Mouse (Mus musculus): ENCODE results near the gene Sema6d. TPM values are rescaled to one million over a fixed set of nuclear protein-coding genes. Genes with fewer than 3 reads are reported as not detected.
A peak's percentile ranks its signal among the peaks of the same experiment; 100 is the strongest.

Gene Sema6d
- polyA plus RNA-seq, 1 experiment: 0.60 TPM

DNA sequence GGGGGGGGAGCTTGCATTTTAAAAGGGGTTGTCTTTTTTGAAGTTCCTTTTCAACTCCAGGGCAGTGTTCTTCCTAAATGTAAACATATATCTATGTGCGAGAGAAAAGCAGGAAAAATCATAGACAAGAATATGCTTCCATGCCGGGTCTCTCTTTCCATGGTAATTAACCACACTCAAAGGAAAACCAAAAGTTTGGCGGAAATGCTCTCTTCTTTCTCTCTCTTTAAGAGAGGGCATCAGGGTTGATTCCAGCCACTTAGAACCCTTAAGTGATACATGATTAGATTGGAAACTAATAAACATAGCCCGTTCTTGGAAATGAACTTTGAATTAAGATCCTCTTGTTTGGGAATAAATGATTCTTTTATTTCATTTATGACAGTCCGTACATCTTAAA, 519.2 kb downstream of the Sema6d start:
- Histone ChIP-seq H3K4me3 (ENCODE audit: low read depth, low read length) (no peak overlapping the region), H3K4me1 (ENCODE audit: control insufficient read depth, insufficient read depth, low read length) (no peaks in the 10 kb centered on the region), H3K27me3 (ENCODE audit: control insufficient read depth, insufficient read depth, low read length, poor library complexity, severe bottlenecking) (peaks cover 11% of the 10 kb centered on the region), H3K9me3 (replicated peaks; ENCODE audit: control insufficient read depth, insufficient read depth, low read length, poor library complexity, severe bottlenecking) (no peaks in the 10 kb centered on the region), H3K9ac (ENCODE audit: low read depth, poor library complexity, severe bottlenecking) (no peak overlapping the region), H3K36me3 (ENCODE audit: control insufficient read depth, insufficient read depth, low read length, poor library complexity, severe bottlenecking) (no peaks in the 10 kb centered on the region), H3K27ac (ENCODE audit: insufficient read depth, low read length) (no peak overlapping the region)
- no peak for TF ChIP-seq EP300 (IDR thresholded peaks at IDR 0.05; ENCODE audit: insufficient read depth, low read depth, low read length)
- no peak for TF ChIP-seq POLR2A (IDR thresholded peaks at IDR 0.05; ENCODE audit: insufficient read depth, low read length)
- no peak for TF ChIP-seq CTCF (IDR thresholded peaks at IDR 0.05; ENCODE audit: low read depth, low read length)

DNA sequence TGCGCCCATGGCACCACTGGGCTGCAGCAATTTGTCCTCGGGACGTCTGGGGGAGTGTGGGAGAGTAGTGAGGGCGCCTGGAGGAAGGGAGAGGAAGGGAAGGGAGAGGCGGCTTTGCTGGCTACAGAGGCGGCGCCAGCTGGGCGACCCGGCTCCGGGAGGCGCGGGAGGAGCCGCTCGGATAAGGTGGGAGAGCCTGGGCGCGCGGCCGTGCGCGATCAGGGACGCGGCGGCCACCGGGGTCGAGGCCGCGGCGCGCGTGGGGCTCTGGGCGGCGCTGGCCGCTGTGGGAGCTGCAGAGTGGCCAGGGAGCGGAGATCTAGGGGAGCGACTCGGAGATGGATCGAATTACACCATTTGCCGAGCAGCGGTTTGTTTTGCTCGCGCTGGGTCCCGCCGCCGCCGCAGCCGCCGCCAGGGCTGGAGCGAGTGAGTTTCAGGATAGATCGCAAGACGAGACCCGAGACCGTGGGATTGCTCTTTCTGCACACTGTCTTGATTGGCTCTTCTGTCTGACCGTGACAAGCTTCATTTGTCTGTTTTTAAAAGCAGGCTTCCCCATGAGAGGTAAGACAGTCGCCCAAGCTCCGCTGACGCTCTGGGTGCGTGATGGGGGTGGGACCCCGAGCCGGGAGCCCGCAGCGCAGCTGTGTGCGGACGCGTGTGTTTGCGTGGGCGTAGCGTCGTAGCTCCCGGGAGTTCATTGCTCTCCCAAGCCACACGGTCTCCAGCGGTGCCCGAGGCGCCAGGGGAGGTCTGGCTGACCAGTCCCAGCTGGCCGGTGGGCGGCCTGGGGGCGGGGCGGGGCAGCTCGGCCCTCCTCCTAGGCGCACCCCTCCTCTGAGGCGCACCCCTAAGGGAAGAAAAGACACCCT, 520.2 kb downstream of the Sema6d start:
- H3K4me1 ChIP-seq (ENCODE audit: control insufficient read depth, insufficient read depth, low read length): no peaks in the 10 kb centered on the region
- no peak overlapping the region for H3K27ac ChIP-seq (ENCODE audit: insufficient read depth, low read length)

DNA sequence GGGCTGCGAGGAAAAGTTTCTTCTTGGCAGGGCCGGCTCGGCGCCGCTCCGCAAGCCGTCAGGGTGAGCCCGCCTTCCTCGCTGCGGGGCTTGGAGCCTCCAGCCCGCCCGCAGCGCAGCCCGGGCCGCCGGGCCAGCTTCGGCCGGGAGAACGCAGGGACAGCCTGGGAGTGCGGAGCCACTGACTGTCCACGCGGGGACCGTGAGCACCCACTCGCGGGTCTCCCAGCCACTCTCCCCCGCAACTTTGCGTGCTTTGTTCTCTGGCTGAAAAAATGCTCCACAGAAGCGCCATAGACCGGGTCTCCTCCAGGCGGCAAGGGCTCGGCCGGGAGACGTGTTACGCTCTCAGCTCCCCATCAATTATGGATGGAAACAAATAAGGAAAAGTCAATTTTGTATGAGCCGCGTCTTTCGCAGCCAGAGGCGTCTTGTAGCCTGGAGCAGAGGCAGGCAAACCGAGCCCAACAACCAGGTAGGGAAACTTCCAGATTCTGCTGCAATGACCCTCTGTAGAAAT, 520.9 kb downstream of the Sema6d start:
- no peak overlapping the region for H3K27ac ChIP-seq (ENCODE audit: insufficient read depth, low read length)

More for the DNA sequence above, 520.2 kb downstream of the Sema6d start:
- Histone ChIP-seq H3K27me3 (ENCODE audit: control insufficient read depth, insufficient read depth, low read length, poor library complexity, severe bottlenecking) (peaks cover 11% of the 10 kb centered on the region), H3K4me3 (ENCODE audit: low read depth, low read length) (peak overlapping the region; percentile 90), H3K9me3 (replicated peaks; ENCODE audit: control insufficient read depth, insufficient read depth, low read length, poor library complexity, severe bottlenecking) (no peaks in the 10 kb centered on the region), H3K9ac (ENCODE audit: low read depth, poor library complexity, severe bottlenecking) (0 out of 2 replicates have a peak overlapping the region, but pooled peaks have one; percentile 38), H3K36me3 (ENCODE audit: control insufficient read depth, insufficient read depth, low read length, poor library complexity, severe bottlenecking) (no peaks in the 10 kb centered on the region)
- TF ChIP-seq EP300 (IDR thresholded peaks at IDR 0.05; ENCODE audit: insufficient read depth, low read depth, low read length): no peak
- no peak for TF ChIP-seq CTCF (IDR thresholded peaks at IDR 0.05; ENCODE audit: low read depth, low read length)
- no peak for TF ChIP-seq POLR2A (IDR thresholded peaks at IDR 0.05; ENCODE audit: insufficient read depth, low read length)

DNA sequence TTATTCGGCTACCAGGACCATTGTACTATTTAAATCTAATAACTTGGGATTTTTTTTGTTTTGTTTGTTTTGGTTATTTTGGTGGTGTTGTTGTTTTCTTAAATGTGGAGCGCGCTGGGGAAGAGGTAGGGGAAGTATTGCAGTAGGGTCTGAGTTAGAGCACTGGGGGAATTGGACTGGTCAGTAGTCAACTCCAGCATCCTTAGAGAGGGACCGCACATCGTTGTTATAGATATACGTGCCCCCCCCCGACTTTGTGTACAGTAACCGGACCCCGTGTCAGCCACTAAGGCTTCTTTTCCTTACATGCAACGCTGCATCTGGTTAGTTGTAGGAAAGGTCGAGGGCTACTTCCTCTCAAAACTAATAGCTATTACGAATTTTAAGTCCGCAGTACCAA, 521.5 kb downstream of the Sema6d start:
- TF ChIP-seq CTCF (IDR thresholded peaks at IDR 0.05; ENCODE audit: low read depth, low read length) (no peak), EP300 (IDR thresholded peaks at IDR 0.05; ENCODE audit: insufficient read depth, low read depth, low read length) (no peak), POLR2A (IDR thresholded peaks at IDR 0.05; ENCODE audit: insufficient read depth, low read length) (no peak)
- Histone ChIP-seq H3K27me3 (ENCODE audit: control insufficient read depth, insufficient read depth, low read length, poor library complexity, severe bottlenecking) (peaks cover 11% of the 10 kb centered on the region), H3K36me3 (ENCODE audit: control insufficient read depth, insufficient read depth, low read length, poor library complexity, severe bottlenecking) (no peaks in the 10 kb centered on the region), H3K4me1 (ENCODE audit: control insufficient read depth, insufficient read depth, low read length) (no peaks in the 10 kb centered on the region), H3K27ac (ENCODE audit: insufficient read depth, low read length) (no peak overlapping the region), H3K9ac (ENCODE audit: low read depth, poor library complexity, severe bottlenecking) (no peak overlapping the region), H3K4me3 (ENCODE audit: low read depth, low read length) (no peak overlapping the region), H3K9me3 (replicated peaks; ENCODE audit: control insufficient read depth, insufficient read depth, low read length, poor library complexity, severe bottlenecking) (no peaks in the 10 kb centered on the region)

More for the DNA sequence above, 520.9 kb downstream of the Sema6d start:
- TF ChIP-seq EP300 (IDR thresholded peaks at IDR 0.05; ENCODE audit: insufficient read depth, low read depth, low read length) (no peak), CTCF (IDR thresholded peaks at IDR 0.05; ENCODE audit: low read depth, low read length) (no peak), POLR2A (IDR thresholded peaks at IDR 0.05; ENCODE audit: insufficient read depth, low read length) (no peak)
- Histone ChIP-seq H3K4me3 (ENCODE audit: low read depth, low read length) (peak overlapping the region; percentile 90), H3K9ac (ENCODE audit: low read depth, poor library complexity, severe bottlenecking) (0 out of 2 replicates have a peak overlapping the region, but pooled peaks have one; percentile 38), H3K27me3 (ENCODE audit: control insufficient read depth, insufficient read depth, low read length, poor library complexity, severe bottlenecking) (peaks cover 11% of the 10 kb centered on the region), H3K4me1 (ENCODE audit: control insufficient read depth, insufficient read depth, low read length) (no peaks in the 10 kb centered on the region), H3K36me3 (ENCODE audit: control insufficient read depth, insufficient read depth, low read length, poor library complexity, severe bottlenecking) (no peaks in the 10 kb centered on the region), H3K9me3 (replicated peaks; ENCODE audit: control insufficient read depth, insufficient read depth, low read length, poor library complexity, severe bottlenecking) (no peaks in the 10 kb centered on the region)

DNA sequence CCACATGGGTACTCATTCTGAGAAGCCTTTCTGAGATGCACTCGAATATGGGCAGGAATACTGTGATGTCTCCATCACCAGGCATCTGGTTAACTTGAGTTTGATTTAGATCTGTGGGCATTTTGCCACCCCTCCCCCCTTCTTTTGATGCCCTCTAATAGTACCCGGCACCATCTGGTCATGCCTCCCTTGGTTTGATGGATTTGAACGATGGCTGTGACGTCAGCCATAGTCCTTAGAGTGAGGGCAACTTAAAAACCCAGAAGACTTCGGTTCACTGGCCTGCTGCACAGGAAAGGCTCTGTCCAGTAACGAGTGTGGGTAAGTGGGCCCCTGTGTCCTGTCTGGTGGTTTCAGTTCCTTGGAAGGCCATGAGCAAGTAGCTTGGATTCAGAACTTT, 522.5 kb downstream of the Sema6d start:
- H3K4me1 ChIP-seq (ENCODE audit: control insufficient read depth, insufficient read depth, low read length): no peaks in the 10 kb centered on the region
- H3K27ac ChIP-seq (ENCODE audit: insufficient read depth, low read length): no peak overlapping the region
- H3K27me3 ChIP-seq (ENCODE audit: control insufficient read depth, insufficient read depth, low read length, poor library complexity, severe bottlenecking): peaks cover 11% of the 10 kb centered on the region
- no peak overlapping the region for H3K4me3 ChIP-seq (ENCODE audit: low read depth, low read length)
- H3K36me3 ChIP-seq (ENCODE audit: control insufficient read depth, insufficient read depth, low read length, poor library complexity, severe bottlenecking): no peaks in the 10 kb centered on the region
- TF ChIP-seq EP300 (IDR thresholded peaks at IDR 0.05; ENCODE audit: insufficient read depth, low read depth, low read length): no peak
- no peak for TF ChIP-seq CTCF (IDR thresholded peaks at IDR 0.05; ENCODE audit: low read depth, low read length)
- no peaks in the 10 kb centered on the region for H3K9me3 ChIP-seq (replicated peaks; ENCODE audit: control insufficient read depth, insufficient read depth, low read length, poor library complexity, severe bottlenecking)
- no peak overlapping the region for H3K9ac ChIP-seq (ENCODE audit: low read depth, poor library complexity, severe bottlenecking)

Data from ES-Bruce4 (cell line).